33 mouse cellular contexts compared by ENCODE assay signal in genomic region chr2:25588227-25588907, GRCm38 (mm10). TPM values are rescaled to one million over a fixed set of nuclear protein-coding genes. Genes with fewer than 3 reads are reported as not detected.
DNase-seq lines count a peak whose midpoint lies in the region; ATAC-seq and TF ChIP-seq lines count a peak whose summit lies in the region.
"Had no signal": no experiment of that assay in that cellular context is flagged by ENCODE, and none has a peak within 500 bp of the region (broad histone marks: within the 10 kb centered on the region; RNA-seq: fewer than 3 reads in every experiment).

No protein-coding gene starts in this region.

- H3K9me3 ChIP-seq in heart, postnatal 0 days (replicated peaks; ENCODE audit: control insufficient read depth, low read length): no peaks in the 10 kb centered on the region
- no peaks in the 10 kb centered on the region for H3K9me3 ChIP-seq in heart, embryonic 11.5 days (replicated peaks; ENCODE audit: control insufficient read depth, low read length)
- H3K9me3 ChIP-seq in liver, embryonic 13.5 days (replicated peaks): no peaks in the 10 kb centered on the region
- H3K9me3 ChIP-seq in liver, postnatal 0 days (ENCODE audit: low read length): no peaks in the 10 kb centered on the region
- H3K9me3 ChIP-seq in MEL (replicated peaks; ENCODE audit: insufficient read depth, low read length): no peaks in the 10 kb centered on the region
- H3K9me3 ChIP-seq: embryonic facial prominence, embryonic 13.5 days; forebrain, embryonic 10.5 days; forebrain, embryonic 15.5 days; intestine, embryonic 15.5 days; midbrain, embryonic 12.5 days; neural tube, embryonic 13.5 days had no signal

- WGBS in heart, postnatal 0 days: 78% methylated on average over 8 of the region's 8 CpGs
- WGBS in heart, embryonic 11.5 days (ENCODE audit: insufficient replicate concordance): 88% methylated on average over 8 of the region's 8 CpGs
- WGBS in liver, embryonic 13.5 days (ENCODE audit: insufficient replicate concordance): 73% methylated on average over 8 of the region's 8 CpGs
- WGBS in liver, postnatal 0 days (ENCODE audit: insufficient replicate concordance): 73% methylated on average over 8 of the region's 8 CpGs

- DNase-seq in heart, postnatal 0 days (ENCODE audit: low spot score): peak; percentile 19
- DNase-seq in liver, embryonic 13.5 days: no peak
- no peak for DNase-seq in liver, postnatal 0 days
- DNase-seq in MEL (ENCODE audit: low read depth, low spot score): peak; percentile 31
- no peak for DNase-seq in frontal cortex, postnatal 25 days (ENCODE audit: low spot score in 2 of 2)
- DNase-seq: adrenal gland, adult 8-10 months; B cell, adult 2 months; cerebellum, adult 11 months; gastrocnemius, adult 2 months; gastrocnemius, postnatal 36 days; kidney, adult 2 months; kidney, postnatal 4 days; left cerebral cortex, postnatal 4 days; lung, embryonic 14.5 days; lung, postnatal 14 days; thymus, postnatal 4 days had no signal

- no peak overlapping the region for H3K27ac ChIP-seq in heart, postnatal 0 days (ENCODE audit: low read depth)
- H3K27ac ChIP-seq in heart, embryonic 11.5 days (ENCODE audit: low read depth, low read length): no peak overlapping the region
- H3K27ac ChIP-seq in liver, embryonic 13.5 days: peak overlapping the region; percentile 37; the same call in 1 of the 2 replicates
- no peak overlapping the region for H3K27ac ChIP-seq in liver, postnatal 0 days (ENCODE audit: low read depth)
- H3K27ac ChIP-seq in MEL (ENCODE audit: control insufficient read depth, low read depth, low read length): no peak overlapping the region
- peak overlapping the region; percentile 83 for H3K27ac ChIP-seq in bone marrow macrophage, adult 2 months (ENCODE audit: insufficient read depth, low read depth, low read length)
- H3K27ac ChIP-seq: embryonic facial prominence, embryonic 13.5 days; forebrain, embryonic 10.5 days; forebrain, embryonic 15.5 days; gastrocnemius, adult 2 months; intestine, embryonic 15.5 days; kidney, postnatal 0 days; midbrain, embryonic 12.5 days; neural tube, embryonic 13.5 days had no signal

- TF ChIP-seq CTCF in heart, postnatal 0 days (IDR thresholded peaks at IDR 0.05; ENCODE audit: low read depth): 0 out of 2 replicates have a peak, but pooled peaks have one; percentile 18
- no peak for TF ChIP-seq CTCF in liver, postnatal 0 days (IDR thresholded peaks at IDR 0.05; ENCODE audit: low read depth)
- no peak for TF ChIP-seq CTCF in MEL (IDR thresholded peaks at IDR 0.05 in 2 of 3, conservative IDR thresholded peaks at IDR 0.05 in 1 of 3; ENCODE audit: control insufficient read depth in 1 of 3, insufficient read depth in 1 of 3, low read depth in 2 of 3, low read length in 3 of 3, poor library complexity in 1 of 3, severe bottlenecking in 1 of 3)
- TF ChIP-seq CTCF in bone marrow macrophage, adult 2 months (IDR thresholded peaks at IDR 0.05; ENCODE audit: low read depth, low read length): no peak

- no peak for TF ChIP-seq POLR2A in MEL (IDR thresholded peaks at IDR 0.05; ENCODE audit: control insufficient read depth in 1 of 2, insufficient read depth in 1 of 2, low read depth in 1 of 2, low read length in 2 of 2, poor library complexity in 1 of 2)
- TF ChIP-seq POLR2A in bone marrow macrophage, adult 2 months (IDR thresholded peaks at IDR 0.05; ENCODE audit: borderline replicate concordance, low read depth, low read length): no peak

- H3K79me2 ChIP-seq in MEL (ENCODE audit: control insufficient read depth, insufficient read depth, low read length, poor library complexity): no peaks in the 10 kb centered on the region

- H3K4me1 ChIP-seq in heart, postnatal 0 days (ENCODE audit: control insufficient read depth, insufficient read depth): peaks cover 12% of the 10 kb centered on the region
- H3K4me1 ChIP-seq in heart, embryonic 11.5 days (ENCODE audit: control insufficient read depth, insufficient read depth, low read length): no peaks in the 10 kb centered on the region
- 0 out of 2 replicates have a peak, but pooled peaks cover 4% of the 10 kb centered on the region for H3K4me1 ChIP-seq in liver, embryonic 13.5 days (replicated peaks)
- no peaks in the 10 kb centered on the region for H3K4me1 ChIP-seq in liver, postnatal 0 days (ENCODE audit: insufficient read depth)
- no peaks in the 10 kb centered on the region for H3K4me1 ChIP-seq in MEL (ENCODE audit: control insufficient read depth in 1 of 2, insufficient read depth in 2 of 2, low read length in 2 of 2)
- peaks cover 24% of the 10 kb centered on the region for H3K4me1 ChIP-seq in bone marrow macrophage, adult 2 months (ENCODE audit: control insufficient read depth, insufficient read depth, low read length)
- H3K4me1 ChIP-seq: embryonic facial prominence, embryonic 13.5 days; forebrain, embryonic 10.5 days; forebrain, embryonic 15.5 days; midbrain, embryonic 12.5 days had no signal

- no peaks in the 10 kb centered on the region for H3K27me3 ChIP-seq in heart, postnatal 0 days (ENCODE audit: control insufficient read depth, insufficient read depth, low read length)
- no peaks in the 10 kb centered on the region for H3K27me3 ChIP-seq in heart, embryonic 11.5 days (ENCODE audit: control insufficient read depth, insufficient read depth, low read length)
- no peaks in the 10 kb centered on the region for H3K27me3 ChIP-seq in liver, embryonic 13.5 days
- H3K27me3 ChIP-seq in liver, postnatal 0 days (ENCODE audit: insufficient read depth, low read length): no peaks in the 10 kb centered on the region
- H3K27me3 ChIP-seq in MEL (ENCODE audit: control insufficient read depth in 1 of 2, insufficient read depth in 2 of 2, low read length in 2 of 2): no peaks in the 10 kb centered on the region
- H3K27me3 ChIP-seq: CH12.LX; embryonic facial prominence, embryonic 13.5 days; forebrain, embryonic 15.5 days; intestine, embryonic 15.5 days; midbrain, embryonic 12.5 days; neural tube, embryonic 13.5 days had no signal

- ATAC-seq in heart, postnatal 0 days (ENCODE audit: insufficient read depth, low read depth): peak; percentile 52
- ATAC-seq in heart, embryonic 11.5 days (replicated peaks; ENCODE audit: insufficient number of reproducible peaks, low FRiP score, low TSS enrichment): no peak
- ATAC-seq in liver, embryonic 13.5 days (ENCODE audit: low read depth): no peak
- ATAC-seq in liver, postnatal 0 days: no peak
- ATAC-seq: forebrain, embryonic 15.5 days; hindbrain, embryonic 16.5 days; intestine, embryonic 15.5 days had no signal

- H3K9ac ChIP-seq in heart, postnatal 0 days (replicated peaks; ENCODE audit: low read depth, low read length): no peak overlapping the region
- no peak overlapping the region for H3K9ac ChIP-seq in heart, embryonic 11.5 days (ENCODE audit: low read depth, low read length)
- no peak overlapping the region for H3K9ac ChIP-seq in liver, embryonic 13.5 days
- H3K9ac ChIP-seq in liver, postnatal 0 days (replicated peaks): no peak overlapping the region
- H3K9ac ChIP-seq in MEL (ENCODE audit: control insufficient read depth, low read depth, low read length, poor library complexity, severe bottlenecking): no peak overlapping the region
- H3K9ac ChIP-seq: embryonic facial prominence, embryonic 13.5 days; forebrain, embryonic 15.5 days; intestine, embryonic 15.5 days; lung, embryonic 14.5 days; midbrain, embryonic 12.5 days; neural tube, embryonic 13.5 days had no signal

- no peak for TF ChIP-seq EP300 in heart, postnatal 0 days (IDR thresholded peaks at IDR 0.05; ENCODE audit: low read depth)
- no peak for TF ChIP-seq EP300 in liver, postnatal 0 days (IDR thresholded peaks at IDR 0.05; ENCODE audit: low read depth)
- TF ChIP-seq EP300 in MEL (IDR thresholded peaks at IDR 0.05; ENCODE audit: low read depth in 1 of 2, low read length in 2 of 2): no peak

- no peak overlapping the region for H3K4me3 ChIP-seq in heart, postnatal 0 days (ENCODE audit: low read depth, low read length)
- no peak overlapping the region for H3K4me3 ChIP-seq in heart, embryonic 11.5 days (ENCODE audit: low read depth, low read length)
- H3K4me3 ChIP-seq in liver, embryonic 13.5 days (replicated peaks): no peak overlapping the region
- H3K4me3 ChIP-seq in liver, postnatal 0 days (ENCODE audit: low read depth, low read length): no peak overlapping the region
- H3K4me3 ChIP-seq in MEL (ENCODE audit: control insufficient read depth in 1 of 2, insufficient read depth in 1 of 2, low read depth in 2 of 2, low read length in 2 of 2): no peak overlapping the region
- H3K4me3 ChIP-seq in bone marrow macrophage, adult 2 months (ENCODE audit: insufficient read depth, low read length): no peak overlapping the region
- H3K4me3 ChIP-seq: embryonic facial prominence, embryonic 13.5 days; forebrain, embryonic 10.5 days; forebrain, embryonic 15.5 days; gastrocnemius, adult 2 months; intestine, embryonic 15.5 days; midbrain, embryonic 12.5 days; neural tube, embryonic 13.5 days had no signal

- H3K36me3 ChIP-seq in heart, postnatal 0 days (replicated peaks; ENCODE audit: control insufficient read depth, insufficient read depth, low read length): peaks cover 59% of the 10 kb centered on the region
- H3K36me3 ChIP-seq in heart, embryonic 11.5 days (ENCODE audit: control insufficient read depth, insufficient read depth, low read length): peaks cover 39% of the 10 kb centered on the region
- H3K36me3 ChIP-seq in liver, embryonic 13.5 days: peaks cover 93% of the 10 kb centered on the region
- H3K36me3 ChIP-seq in liver, postnatal 0 days (replicated peaks; ENCODE audit: insufficient read depth, low read length): peaks cover 52% of the 10 kb centered on the region
- peaks cover 0 to 7% of the 10 kb centered on the region in 2 experiments; a peak in 2 of 4 replicates for H3K36me3 ChIP-seq in MEL (ENCODE audit: control insufficient read depth in 1 of 2, insufficient read depth in 2 of 2, low read length in 2 of 2)

- H3K4me2 ChIP-seq in heart, postnatal 0 days (ENCODE audit: low read depth, low read length): no peak overlapping the region
- no peak overlapping the region for H3K4me2 ChIP-seq in heart, embryonic 11.5 days
- no peak overlapping the region for H3K4me2 ChIP-seq in liver, embryonic 13.5 days
- no peak overlapping the region for H3K4me2 ChIP-seq in liver, postnatal 0 days (ENCODE audit: low read depth, low read length)
- H3K4me2 ChIP-seq: embryonic facial prominence, embryonic 13.5 days; forebrain, embryonic 15.5 days; intestine, embryonic 15.5 days; lung, embryonic 14.5 days; midbrain, embryonic 12.5 days; neural tube, embryonic 13.5 days had no signal

- TF ChIP-seq RAD21 in MEL (IDR thresholded peaks at IDR 0.05; ENCODE audit: low read depth, low read length): no peak

RNA-seq across cellular contexts. Expression of gene Ajm1, which starts 6.8 kb away (rescaled TPM):
- not detected in 2 replicates for total RNA-seq in heart, postnatal 0 days (2014; rRNA removed; ENCODE audit: low replicate concordance)
- polyA plus RNA-seq in heart, postnatal 0 days (2015; fragmentation: Nextera tagmentation; extraction: Ambion mirVana): not detected in 2 replicates
- 0.21 TPM in 1 of 2 replicates, not detected in the other for polyA plus RNA-seq in heart, embryonic 11.5 days (2014; fragmentation: Nextera tagmentation; extraction: Ambion mirVana)
- 0.02 TPM in 1 of 2 replicates, not detected in the other for polyA plus RNA-seq in liver, embryonic 13.5 days (2015; fragmentation: Nextera tagmentation; extraction: Ambion mirVana)
- polyA plus RNA-seq in liver, postnatal 0 days (2015; fragmentation: Nextera tagmentation; extraction: Ambion mirVana): 0.02 TPM in 1 of 2 replicates, not detected in the other
- total RNA-seq in MEL (2012; rRNA removed): 0.04 and 0.07 TPM in 2 replicates
- under 1 TPM in 1 of 2 experiments, not detected in 1; 0.32 TPM for polyA plus RNA-seq in MEL (2012; ENCODE audit: insufficient read depth in 1 of 2, insufficient read length in 2 of 2, low read depth in 1 of 2, low replicate concordance in 2 of 2, missing spikeins in 1 of 2)
- polyA plus RNA-seq in bone marrow macrophage, adult 2 months (2012; ENCODE audit: insufficient read depth, insufficient read length, missing spikeins): 0.11 and 0.21 TPM in 2 replicates
- total RNA-seq: gastrocnemius, adult 2 months; gastrocnemius, postnatal 36 days; megakaryocyte progenitor cell, adult 5-6 weeks had no signal
- polyA plus RNA-seq: lung, embryonic 14.5 days had no signal

RNA-seq across cellular contexts. Expression of gene Phpt1, which starts 13.3 kb away (rescaled TPM):
- 37.9 and 43.3 TPM in 2 replicates for total RNA-seq in heart, postnatal 0 days (2014; rRNA removed; ENCODE audit: low replicate concordance)
- 248 and 255 TPM in 2 replicates for polyA plus RNA-seq in heart, postnatal 0 days (2015; fragmentation: Nextera tagmentation; extraction: Ambion mirVana)
- 167 and 172 TPM in 2 replicates for polyA plus RNA-seq in heart, embryonic 11.5 days (2014; fragmentation: Nextera tagmentation; extraction: Ambion mirVana)
- polyA plus RNA-seq in liver, embryonic 13.5 days (2015; fragmentation: Nextera tagmentation; extraction: Ambion mirVana): 50.2 and 50.3 TPM in 2 replicates
- 44.7 and 46.1 TPM in 2 replicates for polyA plus RNA-seq in liver, postnatal 0 days (2015; fragmentation: Nextera tagmentation; extraction: Ambion mirVana)
- 34.7 and 47.0 TPM in 2 replicates for total RNA-seq in MEL (2012; rRNA removed)
- 10 to 100 TPM in 1 of 2 experiments, not detected in 1; 73.7 TPM for polyA plus RNA-seq in MEL (2012; ENCODE audit: insufficient read depth in 1 of 2, insufficient read length in 2 of 2, low read depth in 1 of 2, low replicate concordance in 2 of 2, missing spikeins in 1 of 2)
- polyA plus RNA-seq in bone marrow macrophage, adult 2 months (2012; ENCODE audit: insufficient read depth, insufficient read length, missing spikeins): 20.0 and 23.0 TPM in 2 replicates

RNA-seq across cellular contexts. Expression of gene Mamdc4, which starts 13.7 kb away (rescaled TPM):
- total RNA-seq in heart, postnatal 0 days (2014; rRNA removed; ENCODE audit: low replicate concordance): 1.7 and 2.0 TPM in 2 replicates
- 0.14 and 1.6 TPM in 2 replicates for polyA plus RNA-seq in heart, postnatal 0 days (2015; fragmentation: Nextera tagmentation; extraction: Ambion mirVana)
- polyA plus RNA-seq in heart, embryonic 11.5 days (2014; fragmentation: Nextera tagmentation; extraction: Ambion mirVana): 3.2 and 5.5 TPM in 2 replicates
- 1.6 and 2.7 TPM in 2 replicates for polyA plus RNA-seq in liver, embryonic 13.5 days (2015; fragmentation: Nextera tagmentation; extraction: Ambion mirVana)
- polyA plus RNA-seq in liver, postnatal 0 days (2015; fragmentation: Nextera tagmentation; extraction: Ambion mirVana): 0.07 and 0.09 TPM in 2 replicates
- 17.6 and 24.0 TPM in 2 replicates for total RNA-seq in MEL (2012; rRNA removed)
- polyA plus RNA-seq in MEL (2012; ENCODE audit: insufficient read depth in 1 of 2, insufficient read length in 2 of 2, low read depth in 1 of 2, low replicate concordance in 2 of 2, missing spikeins in 1 of 2): 10 to 100 TPM in 1 of 2 experiments, not detected in 1; 21.6 TPM
- polyA plus RNA-seq in bone marrow macrophage, adult 2 months (2012; ENCODE audit: insufficient read depth, insufficient read length, missing spikeins): 0.60 and 1.3 TPM in 2 replicates

RNA-seq across cellular contexts. Expression of gene Rabl6, which starts 20.0 kb away (rescaled TPM):
- total RNA-seq in heart, postnatal 0 days (2014; rRNA removed; ENCODE audit: low replicate concordance): 52.1 and 89.9 TPM in 2 replicates
- polyA plus RNA-seq in heart, postnatal 0 days (2015; fragmentation: Nextera tagmentation; extraction: Ambion mirVana): 28.7 and 30.7 TPM in 2 replicates
- 35.9 and 40.0 TPM in 2 replicates for polyA plus RNA-seq in heart, embryonic 11.5 days (2014; fragmentation: Nextera tagmentation; extraction: Ambion mirVana)
- polyA plus RNA-seq in liver, embryonic 13.5 days (2015; fragmentation: Nextera tagmentation; extraction: Ambion mirVana): 29.7 and 29.8 TPM in 2 replicates
- polyA plus RNA-seq in liver, postnatal 0 days (2015; fragmentation: Nextera tagmentation; extraction: Ambion mirVana): 11.0 and 13.5 TPM in 2 replicates
- 66.1 and 76.9 TPM in 2 replicates for total RNA-seq in MEL (2012; rRNA removed)
- 100 to 1,000 TPM in 1 of 2 experiments, 10 to 100 TPM in 1; 84.7 to 104 TPM for polyA plus RNA-seq in MEL (2012; ENCODE audit: insufficient read depth in 1 of 2, insufficient read length in 2 of 2, low read depth in 1 of 2, low replicate concordance in 2 of 2, missing spikeins in 1 of 2)
- 76.0 and 76.9 TPM in 2 replicates for polyA plus RNA-seq in bone marrow macrophage, adult 2 months (2012; ENCODE audit: insufficient read depth, insufficient read length, missing spikeins)

RNA-seq across cellular contexts. Expression of gene Ccdc183, which starts 29.1 kb away (rescaled TPM):
- not detected in 2 replicates for total RNA-seq in heart, postnatal 0 days (2014; rRNA removed; ENCODE audit: low replicate concordance)
- 0.22 and 0.23 TPM in 2 replicates for polyA plus RNA-seq in heart, postnatal 0 days (2015; fragmentation: Nextera tagmentation; extraction: Ambion mirVana)
- polyA plus RNA-seq in heart, embryonic 11.5 days (2014; fragmentation: Nextera tagmentation; extraction: Ambion mirVana): 0.11 and 0.20 TPM in 2 replicates
- polyA plus RNA-seq in liver, embryonic 13.5 days (2015; fragmentation: Nextera tagmentation; extraction: Ambion mirVana): 0.09 and 0.14 TPM in 2 replicates
- polyA plus RNA-seq in liver, postnatal 0 days (2015; fragmentation: Nextera tagmentation; extraction: Ambion mirVana): 0.19 and 0.28 TPM in 2 replicates
- total RNA-seq in MEL (2012; rRNA removed): 0.04 TPM in 1 of 2 replicates, not detected in the other
- under 1 TPM in 1 of 2 experiments, not detected in 1; 0.26 TPM for polyA plus RNA-seq in MEL (2012; ENCODE audit: insufficient read depth in 1 of 2, insufficient read length in 2 of 2, low read depth in 1 of 2, low replicate concordance in 2 of 2, missing spikeins in 1 of 2)
- not detected in 2 replicates for polyA plus RNA-seq in bone marrow macrophage, adult 2 months (2012; ENCODE audit: insufficient read depth, insufficient read length, missing spikeins)
- total RNA-seq: adrenal gland, adult 8-10 months; CH12.LX; common myeloid progenitor, adult 5-6 weeks; gastrocnemius, adult 2 months; gastrocnemius, postnatal 36 days; heart, postnatal 25 days; layer of hippocampus, postnatal 25 days; left cerebral cortex, postnatal 4 days; megakaryocyte progenitor cell, adult 5-6 weeks; midbrain, postnatal 0 days had no signal
- polyA plus RNA-seq: small intestine, adult 2 months had no signal

Comparison
In these comparisons a context has a peak if more than half of its experiments do, and no peak if none do; other contexts are left out.
1. H3K27ac ChIP-seq: peak in liver, embryonic 13.5 days (single experiment) and bone marrow macrophage, adult 2 months (single experiment); none in heart, postnatal 0 days (single experiment), heart, embryonic 11.5 days (single experiment), liver, postnatal 0 days (single experiment) and MEL (single experiment).
2. DNase-seq: peak in heart, postnatal 0 days (single experiment) and MEL (single experiment); none in liver, embryonic 13.5 days (single experiment), liver, postnatal 0 days (single experiment) and frontal cortex, postnatal 25 days (0 of 2).